Mouse (Mus musculus) intestine, embryonic 16.5 days (tissue): Measurements from ENCODE around the gene Bik. TPM values are rescaled to one million over a fixed set of nuclear protein-coding genes. Genes with fewer than 3 reads are reported as not detected.

Experiments used
- ATAC-seq: fragments of 200-750 bp; cut with Nextera tagmentation; 2 replicates; pipeline ENCODE4 v1.8.0; 2017; ENCODE audit warnings: moderate TSS enrichment, moderate library complexity
- H3K27ac ChIP-seq: fragments of 300-500 bp; sonication (generic); 2 replicates; pipeline ENCODE4 v1.5.1; 2014; ENCODE audit warnings: mild to moderate bottlenecking, low read length
- H3K27me3 ChIP-seq: fragments of 300-500 bp; sonication (generic); replicated peaks from 2 replicates; pipeline ENCODE4 v1.6.1; 2014; ENCODE audit warnings: low read length, control low read depth, mixed read lengths; ENCODE audit not compliant: control insufficient read depth, insufficient read depth
- H3K36me3 ChIP-seq: fragments of 300-500 bp; sonication (generic); 2 replicates; pipeline ENCODE4 v1.6.1; 2014; ENCODE audit warnings: low read length, control low read depth; ENCODE audit not compliant: control insufficient read depth, insufficient read depth
- H3K4me1 ChIP-seq: fragments of 300-500 bp; sonication (generic); 2 replicates; pipeline ENCODE4 v1.6.1; 2014; ENCODE audit warnings: low read length, control low read depth, mixed read lengths; ENCODE audit not compliant: control insufficient read depth, insufficient read depth
- H3K4me2 ChIP-seq: fragments of 300-500 bp; sonication (generic); 2 replicates; pipeline ENCODE4 v1.6.1; 2014; ENCODE audit warnings: low read depth, low read length, control low read depth
- H3K4me3 ChIP-seq: fragments of 300-500 bp; sonication (generic); 2 replicates; pipeline ENCODE4 v1.5.1; 2014; ENCODE audit warnings: mild to moderate bottlenecking, low read length
- H3K9ac ChIP-seq: fragments of 300-500 bp; sonication (generic); 2 replicates; pipeline ENCODE4 v1.6.1; 2014; ENCODE audit warnings: low read depth, low read length
- H3K9me3 ChIP-seq: fragments of 300-500 bp; sonication (generic); 2 replicates; pipeline ENCODE4 v1.6.1; 2016; ENCODE audit warnings: low read length, control low read depth; ENCODE audit not compliant: control insufficient read depth
- WGBS: fragments of 180-500 bp; shearing (Covaris S2); extraction: QIAGEN DNeasy Blood & Tissue Kit; methylation state at CpG from one replicate; pipeline ENCODE4 v1.1.7; 2014; 5-methylcytosine and 5-hydroxymethylcytosine counted together
- polyA plus RNA-seq: library from polyadenylated mRNA; unstranded; fragments of >200 nt; fragmentation: Nextera tagmentation; extraction: Ambion mirVana; gene quantifications from 2 replicates; pipeline ENCODE4 v1.2.1, GENCODE M21; 2015

Bik gene
- polyA plus RNA-seq, 1 experiment from 2014 or later, result 4.3 TPM

- Histone ChIP-seq H3K27me3 (no peaks in the 10 kb centered on the region), H3K9ac (no peak overlapping the region), H3K4me1 (peaks cover 8% of the 10 kb centered on the region; the same call in 1 of the 2 replicates), H3K27ac (peak overlapping the region; percentile 4; the same call in 1 of the 2 replicates), H3K9me3 (no peaks in the 10 kb centered on the region; the same call in 1 of the 2 replicates), H3K4me3 (no peak overlapping the region), H3K4me2 (no peak overlapping the region), H3K36me3 (no peaks in the 10 kb centered on the region)
- 55% methylated on average over 17 of the region's 17 CpGs for WGBS
- peak; percentile 78; the same call in 1 of the 2 replicates for ATAC-seq
Measured at GRCm38 (mm10) chr15:83534960-83535889, 8.6 kb downstream of the Bik start.

DNA sequence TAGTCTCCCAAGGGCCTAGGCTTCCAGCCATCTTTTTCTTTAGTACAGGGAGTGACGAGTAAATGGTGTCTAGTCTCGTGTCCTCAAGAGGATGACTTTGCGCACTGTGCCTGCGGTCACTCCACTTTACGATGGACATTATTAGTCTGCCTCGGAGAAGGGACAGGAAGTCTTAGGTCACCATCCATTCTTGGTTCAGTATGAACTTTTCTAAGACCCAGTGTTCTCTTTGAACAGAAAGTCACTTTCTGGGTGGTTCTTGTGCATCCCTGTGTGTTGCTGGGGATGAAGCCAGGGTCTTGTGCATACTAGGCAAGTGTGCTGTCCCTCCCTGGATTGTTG lies 9.2 kb downstream of the Bik start:
- Histone ChIP-seq H3K9ac (no peak overlapping the region), H3K4me2 (no peak overlapping the region), H3K9me3 (no peaks in the 10 kb centered on the region; the same call in 1 of the 2 replicates), H3K4me1 (peaks cover 2% of the 10 kb centered on the region; the same call in 1 of the 2 replicates), H3K4me3 (no peak overlapping the region), H3K27ac (no peak overlapping the region), H3K36me3 (no peaks in the 10 kb centered on the region), H3K27me3 (no peaks in the 10 kb centered on the region)
- WGBS, result 74% methylated on average over 6 of the region's 6 CpGs
- no peak; the same call in 1 of the 2 replicates for ATAC-seq

DNA sequence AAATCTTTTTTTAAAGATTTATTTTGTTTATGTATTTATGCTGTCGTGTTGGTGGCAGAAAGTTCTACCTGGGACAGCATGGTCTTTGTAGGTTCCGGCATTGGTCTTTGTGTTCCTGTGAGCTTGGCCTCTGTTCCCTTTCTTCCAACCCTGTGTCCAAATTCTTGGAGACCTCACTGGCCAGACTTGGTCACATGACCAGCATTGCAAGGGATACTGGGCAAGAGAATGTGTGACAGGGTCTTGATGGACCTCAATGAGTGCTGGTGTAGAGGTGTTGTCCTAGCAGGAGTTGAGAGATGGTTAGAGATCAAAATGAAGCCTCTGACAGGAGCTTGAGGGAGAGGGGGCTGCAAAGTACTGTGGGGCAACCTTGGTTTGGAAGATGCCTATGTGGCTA lies 12.2 kb downstream of the Bik start:
- no peaks in the 10 kb centered on the region for H3K9me3 ChIP-seq

DNA sequence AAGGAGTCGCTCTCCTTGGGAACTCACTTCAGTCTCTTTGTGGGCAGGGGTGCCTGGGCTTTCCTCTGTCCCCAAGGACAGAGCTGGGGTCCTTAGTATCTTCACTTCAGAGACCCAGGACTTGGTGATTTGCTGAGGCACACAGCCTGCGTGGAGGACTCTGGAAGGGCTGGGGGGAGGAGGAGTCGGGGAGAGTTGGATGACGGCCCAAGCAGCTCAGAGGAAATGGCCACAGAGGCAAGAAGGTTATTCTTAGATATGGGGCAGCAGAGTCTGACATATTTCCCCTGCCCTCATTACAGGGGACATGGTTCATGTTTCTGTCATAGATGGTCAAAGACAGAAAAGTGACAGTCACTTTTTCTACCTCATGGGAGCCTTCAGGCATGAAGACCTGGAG lies 13.2 kb downstream of the Bik start:
- Histone ChIP-seq H3K27me3 (no peaks in the 10 kb centered on the region), H3K27ac (no peak overlapping the region), H3K9ac (0 out of 2 replicates have a peak overlapping the region, but pooled peaks have one; percentile 22), H3K36me3 (no peaks in the 10 kb centered on the region), H3K4me3 (no peak overlapping the region), H3K9me3 (no peaks in the 10 kb centered on the region), H3K4me1 (peaks cover 2% of the 10 kb centered on the region; the same call in 1 of the 2 replicates), H3K4me2 (no peak overlapping the region)
- WGBS, result 60% methylated on average over 4 of the region's 4 CpGs
- ATAC-seq, result no peak

More for the DNA sequence above, 12.2 kb downstream of the Bik start:
- Histone ChIP-seq H3K36me3 (no peaks in the 10 kb centered on the region), H3K27ac (no peak overlapping the region), H3K9ac (no peak overlapping the region), H3K4me3 (no peak overlapping the region), H3K27me3 (no peaks in the 10 kb centered on the region), H3K4me2 (no peak overlapping the region), H3K4me1 (peaks cover 2% of the 10 kb centered on the region; the same call in 1 of the 2 replicates)
- 93% methylated on average over 2 of the region's 2 CpGs for WGBS
- no peak for ATAC-seq

- no peaks in the 10 kb centered on the region for H3K27me3 ChIP-seq
- 77% methylated on average over 9 of the region's 9 CpGs for WGBS
- 0 out of 2 replicates have a peak overlapping the region, but pooled peaks have one; percentile 3 for H3K9ac ChIP-seq
- no peaks in the 10 kb centered on the region for H3K9me3 ChIP-seq
- 0 out of 2 replicates have a peak, but pooled peaks cover 4% of the 10 kb centered on the region for H3K36me3 ChIP-seq
- no peak for ATAC-seq
- H3K4me1 ChIP-seq, result peaks cover 2% of the 10 kb centered on the region; the same call in 1 of the 2 replicates
- no peak overlapping the region for H3K27ac ChIP-seq
- H3K4me2 ChIP-seq, result no peak overlapping the region
- no peak overlapping the region for H3K4me3 ChIP-seq
Measured at GRCm38 (mm10) chr15:83541647-83542287, 15.1 kb downstream of the Bik start.

DNA sequence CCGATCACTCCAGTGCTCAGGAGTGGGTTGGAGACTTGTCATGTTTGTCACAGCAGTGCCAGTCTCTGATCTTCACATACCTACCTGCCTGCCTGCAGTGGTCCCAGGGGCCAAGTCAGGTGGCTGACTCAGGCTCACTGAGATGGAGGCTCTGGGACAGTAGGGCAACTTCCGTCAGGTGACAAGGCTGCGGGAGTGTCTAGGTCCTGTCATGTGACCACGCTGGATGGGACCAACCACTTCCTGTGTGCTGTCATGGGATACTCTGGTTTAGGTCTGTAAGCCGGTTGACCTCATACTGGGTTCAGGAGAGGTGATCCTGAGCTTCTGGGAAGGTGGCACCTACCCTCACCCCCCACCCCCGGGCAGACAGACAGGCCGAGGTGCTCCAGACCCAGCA lies 19.4 kb downstream of the Bik start:
- no peak overlapping the region for H3K27ac ChIP-seq
- H3K4me2 ChIP-seq, result no peak overlapping the region
- 91% methylated on average over 7 of the region's 7 CpGs for WGBS
- H3K9ac ChIP-seq, result no peak overlapping the region
- H3K4me3 ChIP-seq, result no peak overlapping the region
- H3K9me3 ChIP-seq, result no peaks in the 10 kb centered on the region
- no peaks in the 10 kb centered on the region for H3K27me3 ChIP-seq
- peaks cover 22% of the 10 kb centered on the region for H3K36me3 ChIP-seq
- peak; percentile 41; the same call in 1 of the 2 replicates for ATAC-seq
- H3K4me1 ChIP-seq, result no peaks in the 10 kb centered on the region

- Histone ChIP-seq H3K4me1 (no peaks in the 10 kb centered on the region), H3K4me2 (no peak overlapping the region), H3K27ac (no peak overlapping the region), H3K36me3 (peaks cover 22% of the 10 kb centered on the region), H3K9me3 (no peaks in the 10 kb centered on the region), H3K27me3 (no peaks in the 10 kb centered on the region), H3K4me3 (no peak overlapping the region), H3K9ac (no peak overlapping the region)
- no peak for ATAC-seq
- WGBS, result 91% methylated on average over 8 of the region's 8 CpGs
Measured at GRCm38 (mm10) chr15:83547144-83547543, 20.5 kb downstream of the Bik start.

DNA sequence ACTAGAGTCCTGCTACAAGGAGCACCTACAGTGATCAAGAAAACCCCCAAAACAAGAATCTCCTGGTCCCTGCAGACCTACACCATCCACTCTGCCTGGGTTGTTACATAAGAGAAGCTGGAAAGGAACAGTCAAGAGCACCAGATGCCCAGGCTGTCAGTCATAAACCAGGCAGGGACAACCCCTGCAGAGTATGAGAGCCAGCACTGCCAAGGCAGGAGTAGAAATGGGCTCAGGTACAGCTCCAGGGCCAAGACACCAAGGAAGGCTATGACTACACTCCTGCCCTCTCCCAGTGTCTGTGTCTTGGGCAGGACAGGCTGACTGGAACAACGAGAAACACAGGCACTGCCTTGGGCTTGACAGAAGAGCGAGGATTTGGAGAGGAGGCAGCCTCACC lies 23.5 kb downstream of the Bik start:
- H3K9me3 ChIP-seq, result no peaks in the 10 kb centered on the region
- H3K4me2 ChIP-seq, result no peak overlapping the region
- no peak overlapping the region for H3K27ac ChIP-seq
- peaks cover 22% of the 10 kb centered on the region for H3K36me3 ChIP-seq
- H3K4me3 ChIP-seq, result no peak overlapping the region
- ATAC-seq, result no peak
- H3K27me3 ChIP-seq, result no peaks in the 10 kb centered on the region
- H3K9ac ChIP-seq, result no peak overlapping the region
- 81% methylated on average over 2 of the region's 2 CpGs for WGBS
- H3K4me1 ChIP-seq, result peaks cover 5% of the 10 kb centered on the region

GRCm38 (mm10) chr15:83553831-83554230 lies 27.2 kb downstream of the Bik start:
- no peaks in the 10 kb centered on the region for H3K9me3 ChIP-seq

More at GRCm38 (mm10) chr15:83553831-83554230, 27.2 kb downstream of the Bik start:
- H3K36me3 ChIP-seq, result peaks cover 6% of the 10 kb centered on the region; the same call in 1 of the 2 replicates
- no peaks in the 10 kb centered on the region for H3K27me3 ChIP-seq
- no peak for ATAC-seq
- no peak overlapping the region for H3K4me3 ChIP-seq
- peaks cover 10% of the 10 kb centered on the region for H3K4me1 ChIP-seq
- H3K9ac ChIP-seq, result no peak overlapping the region
- H3K27ac ChIP-seq, result no peak overlapping the region
- no peak overlapping the region for H3K4me2 ChIP-seq
